Mouse (Mus musculus) thymus, postnatal 0 days (tissue): Measurements from ENCODE around the gene Mthfd2l. TPM values are rescaled to one million over a fixed set of nuclear protein-coding genes. Genes with fewer than 3 reads are reported as not detected.

ENCODE experiments used
- DNase-seq: peaks from one replicate; pipeline ENCODE4 v3.0.0-alpha.2; 2015; ENCODE audit warnings: low spot score
- polyA plus RNA-seq: library from polyadenylated mRNA; unstranded; fragments of >200 nt; fragmentation: Nextera tagmentation; extraction: Ambion mirVana; gene quantifications from 2 replicates; pipeline ENCODE4 v1.2.1, GENCODE M21; 2015

Mthfd2l gene
- polyA plus RNA-seq, 1 experiment from 2014 or later, result 27.7 TPM

DNA sequence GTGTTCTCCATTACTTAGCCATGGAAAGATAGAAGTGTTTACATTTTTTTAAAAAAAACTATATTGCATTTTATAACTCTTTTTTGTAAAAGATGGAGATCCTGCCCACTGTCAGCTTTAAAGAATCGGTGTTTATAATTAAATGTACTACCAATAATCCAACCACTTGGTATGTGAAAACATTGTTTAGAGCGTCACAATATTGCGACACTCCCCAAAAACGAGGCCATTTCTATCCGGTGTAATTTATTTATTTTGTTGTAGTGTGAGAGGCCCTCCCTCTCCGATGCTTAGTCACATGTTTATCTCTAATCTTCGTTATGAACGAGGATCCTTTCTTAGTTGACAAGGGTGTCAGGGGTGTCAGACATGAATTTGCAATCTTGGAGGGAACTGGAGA is 117.5 kb downstream of the Mthfd2l start:
- no peak for DNase-seq

Other genes starting within 250 kb of the Mthfd2l start
- 0.66 and 0.67 TPM in 2 replicates for gene Cxcl5, start 171.8 kb upstream of the Mthfd2l start, polyA plus RNA-seq
- 1.3 and 3.5 TPM in 2 replicates for gene Ppbp, start 162.6 kb upstream of the Mthfd2l start, polyA plus RNA-seq
- 84.2 and 88.9 TPM in 2 replicates for gene Pf4, start 158.7 kb upstream of the Mthfd2l start, polyA plus RNA-seq
- 0.94 and 1.3 TPM in 2 replicates for gene Cxcl3, start 145.0 kb upstream of the Mthfd2l start, polyA plus RNA-seq
- gene Cxcl15, start 136.6 kb upstream of the Mthfd2l start, polyA plus RNA-seq, result 0.12 and 0.22 TPM in 2 replicates
- 1.6 and 2.1 TPM in 2 replicates for gene Cxcl1, start 39.9 kb upstream of the Mthfd2l start, polyA plus RNA-seq
- 0.54 and 0.98 TPM in 2 replicates for gene Cxcl2, start 27.2 kb upstream of the Mthfd2l start, polyA plus RNA-seq
- gene Epgn, start 96.3 kb downstream of the Mthfd2l start, polyA plus RNA-seq, result 0.25 and 0.36 TPM in 2 replicates
- gene Ereg, start 143.5 kb downstream of the Mthfd2l start, polyA plus RNA-seq, result 0.05 and 0.06 TPM in 2 replicates
- gene Areg, start 208.5 kb downstream of the Mthfd2l start, polyA plus RNA-seq, result 0.62 TPM in 2 replicates